Mouse (Mus musculus): Measurements from ENCODE around the gene Ambra1.
A peak's percentile ranks its signal among the peaks of the same experiment; 100 is the strongest.

- TF ChIP-seq USF1 (IDR thresholded peaks at IDR 0.05; ENCODE audit: low read depth): no peak
- peak; percentile 99 for TF ChIP-seq CTCF (IDR thresholded peaks at IDR 0.05; ENCODE audit: control insufficient read depth, insufficient read depth, insufficient read length)
Observed at GRCm38 (mm10) chr2:91963443-91963932, 233.6 kb downstream of the Ambra1 start.

Data from C2C12 (cell line).